8 mouse cellular contexts compared by ENCODE assay signal in the genomic region with DNA sequence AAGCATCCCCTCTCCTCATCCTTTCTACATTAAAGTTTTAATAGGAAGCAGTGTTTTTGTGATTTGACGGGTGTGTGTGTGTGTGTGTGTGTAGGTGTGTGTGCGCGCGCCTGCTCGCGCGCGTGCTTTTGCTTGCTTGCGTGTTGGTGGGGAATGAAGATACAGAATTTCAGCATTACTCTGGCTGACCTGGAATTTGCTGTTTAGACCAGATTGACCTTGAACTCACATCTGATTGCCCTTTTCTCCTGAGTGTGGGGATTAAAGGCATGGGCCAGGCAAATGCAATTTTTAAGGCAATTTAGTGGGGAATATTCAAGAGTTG. TPM values are rescaled to one million over a fixed set of nuclear protein-coding genes. Genes with fewer than 3 reads are reported as not detected.
DNase-seq lines count a peak whose midpoint lies in the region; ATAC-seq and TF ChIP-seq lines count a peak whose summit lies in the region.

No protein-coding gene starts in this region.

- intact Hi-C loops in heart, postnatal 10 days (cut with DNase I): loop anchor here (10.0 kb wide), 1 partner anchor 339 kb away; a partner anchor contains a TSS

- no peak for TF ChIP-seq EP300 in ES-Bruce4 (IDR thresholded peaks at IDR 0.05; ENCODE audit: insufficient read depth, low read depth, low read length)
- TF ChIP-seq EP300 in liver, postnatal 0 days (IDR thresholded peaks at IDR 0.05; ENCODE audit: low read depth): no peak; the same call in 1 of the 2 replicates

- no peaks in the 10 kb centered on the region for H3K9me3 ChIP-seq in heart, embryonic 13.5 days
- no peaks in the 10 kb centered on the region for H3K9me3 ChIP-seq in ES-Bruce4 (replicated peaks; ENCODE audit: control insufficient read depth, insufficient read depth, low read length, poor library complexity, severe bottlenecking)
- no peaks in the 10 kb centered on the region for H3K9me3 ChIP-seq in forebrain, embryonic 15.5 days
- no peaks in the 10 kb centered on the region for H3K9me3 ChIP-seq in liver, postnatal 0 days (ENCODE audit: low read length)

- 1% methylated on average over 9 of the region's 9 CpGs for WGBS in heart, embryonic 13.5 days
- 0% methylated on average over 9 of the region's 9 CpGs for WGBS in forebrain, embryonic 15.5 days
- 3% methylated on average over 9 of the region's 9 CpGs for WGBS in liver, postnatal 0 days (ENCODE audit: insufficient replicate concordance)

- peak overlapping the region; percentile 98 for H3K9ac ChIP-seq in heart, embryonic 13.5 days
- peak overlapping the region; percentile 90 for H3K9ac ChIP-seq in ES-Bruce4 (ENCODE audit: low read depth, poor library complexity, severe bottlenecking)
- peak overlapping the region; percentile 94 for H3K9ac ChIP-seq in forebrain, embryonic 15.5 days (replicated peaks)
- H3K9ac ChIP-seq in liver, postnatal 0 days (replicated peaks): peak overlapping the region; percentile 97

- no peak for TF ChIP-seq POLR2A in ES-Bruce4 (IDR thresholded peaks at IDR 0.05; ENCODE audit: insufficient read depth, low read length)

- peak overlapping the region; percentile 93 for H3K4me3 ChIP-seq in heart, embryonic 13.5 days
- peak overlapping the region; percentile 86 for H3K4me3 ChIP-seq in ES-Bruce4 (ENCODE audit: low read depth, low read length)
- peak overlapping the region; percentile 98 for H3K4me3 ChIP-seq in forebrain, embryonic 15.5 days
- H3K4me3 ChIP-seq in liver, postnatal 0 days (ENCODE audit: low read depth, low read length): peak overlapping the region; percentile 98

- ATAC-seq in heart, embryonic 13.5 days (ENCODE audit: extremely low read depth, insufficient number of reproducible peaks, low FRiP score, low TSS enrichment): no peak
- no peak for ATAC-seq in forebrain, embryonic 15.5 days (replicated peaks)
- no peak for ATAC-seq in liver, postnatal 0 days
- no peak for ATAC-seq in inflammation-experienced regulatory T-cells, adult 6 months

- H3K4me1 ChIP-seq in heart, embryonic 13.5 days: peaks cover 21% of the 10 kb centered on the region
- no peaks in the 10 kb centered on the region for H3K4me1 ChIP-seq in ES-Bruce4 (ENCODE audit: control insufficient read depth, insufficient read depth, low read length)
- peaks cover 19% of the 10 kb centered on the region for H3K4me1 ChIP-seq in forebrain, embryonic 15.5 days
- H3K4me1 ChIP-seq in liver, postnatal 0 days (ENCODE audit: insufficient read depth): peaks cover 17% of the 10 kb centered on the region

- H3K27ac ChIP-seq in heart, embryonic 13.5 days (replicated peaks): peak overlapping the region; percentile 99
- H3K27ac ChIP-seq in ES-Bruce4 (ENCODE audit: insufficient read depth, low read length): no peak overlapping the region
- H3K27ac ChIP-seq in forebrain, embryonic 15.5 days (replicated peaks): peak overlapping the region; percentile 98
- H3K27ac ChIP-seq in liver, postnatal 0 days (ENCODE audit: low read depth): peak overlapping the region; percentile 99

- DNase-seq in heart, postnatal 10 days: no peak
- no peak for DNase-seq in liver, postnatal 0 days
- no peak for DNase-seq in yolk sac, embryonic 10.5 days (ENCODE audit: low spot score)
- no peak for DNase-seq in adrenal gland, postnatal 10 days

- TF ChIP-seq CTCF in ES-Bruce4 (IDR thresholded peaks at IDR 0.05; ENCODE audit: low read depth, low read length): no peak
- no peak for TF ChIP-seq CTCF in liver, postnatal 0 days (IDR thresholded peaks at IDR 0.05; ENCODE audit: low read depth)

- H3K27me3 ChIP-seq in heart, embryonic 13.5 days (replicated peaks): no peaks in the 10 kb centered on the region
- no peaks in the 10 kb centered on the region for H3K27me3 ChIP-seq in ES-Bruce4 (ENCODE audit: control insufficient read depth, insufficient read depth, low read length, poor library complexity, severe bottlenecking)
- no peaks in the 10 kb centered on the region for H3K27me3 ChIP-seq in forebrain, embryonic 15.5 days
- no peaks in the 10 kb centered on the region for H3K27me3 ChIP-seq in liver, postnatal 0 days (ENCODE audit: insufficient read depth, low read length)

- H3K36me3 ChIP-seq in heart, embryonic 13.5 days: peaks cover 15% of the 10 kb centered on the region
- H3K36me3 ChIP-seq in ES-Bruce4 (ENCODE audit: control insufficient read depth, insufficient read depth, low read length, poor library complexity, severe bottlenecking): no peaks in the 10 kb centered on the region
- peaks cover 11% of the 10 kb centered on the region for H3K36me3 ChIP-seq in forebrain, embryonic 15.5 days
- peaks cover 3% of the 10 kb centered on the region; the same call in 1 of the 2 replicates for H3K36me3 ChIP-seq in liver, postnatal 0 days (replicated peaks; ENCODE audit: insufficient read depth, low read length)

- H3K4me2 ChIP-seq in heart, embryonic 13.5 days: peak overlapping the region; percentile 85
- peak overlapping the region; percentile 52 for H3K4me2 ChIP-seq in forebrain, embryonic 15.5 days (replicated peaks)
- peak overlapping the region; percentile 80 for H3K4me2 ChIP-seq in liver, postnatal 0 days (ENCODE audit: low read depth, low read length)

RNA-seq across cellular contexts. Expression of a gene that starts 2.0 kb away (rescaled TPM):
- 192 and 255 TPM in 2 replicates for polyA plus RNA-seq in heart, embryonic 13.5 days (2015; fragmentation: Nextera tagmentation; extraction: Ambion mirVana)
- total RNA-seq in heart, postnatal 10 days (2021): 100 to 1,000 TPM; 217 to 225 TPM
- polyA plus RNA-seq in ES-Bruce4 (2011; ENCODE audit: insufficient read depth, insufficient read length, low read depth, missing spikeins): 19.7 and 29.1 TPM in 2 replicates
- 152 and 161 TPM in 2 replicates for polyA plus RNA-seq in forebrain, embryonic 15.5 days (2015; fragmentation: Nextera tagmentation; extraction: Ambion mirVana)
- polyA plus RNA-seq in liver, postnatal 0 days (2015; fragmentation: Nextera tagmentation; extraction: Ambion mirVana): 127 and 139 TPM in 2 replicates
- total RNA-seq in adrenal gland, postnatal 10 days (2021): 100 to 1,000 TPM; 204 to 233 TPM
- polyA plus RNA-seq in inflammation-experienced regulatory T-cells, adult 6 months (2017; shearing (Covaris generic)): 10 to 100 TPM; 56.4 to 72.0 (median 58.3) TPM

RNA-seq across cellular contexts. Expression of a gene that starts 15.8 kb away (rescaled TPM):
- polyA plus RNA-seq in heart, embryonic 13.5 days (2015; fragmentation: Nextera tagmentation; extraction: Ambion mirVana): 26.0 and 27.3 TPM in 2 replicates
- total RNA-seq in heart, postnatal 10 days (2021): 100 to 1,000 TPM; 125 to 128 TPM
- polyA plus RNA-seq in ES-Bruce4 (2011; ENCODE audit: insufficient read depth, insufficient read length, low read depth, missing spikeins): 310 and 356 TPM in 2 replicates
- polyA plus RNA-seq in forebrain, embryonic 15.5 days (2015; fragmentation: Nextera tagmentation; extraction: Ambion mirVana): 40.0 and 41.5 TPM in 2 replicates
- polyA plus RNA-seq in liver, postnatal 0 days (2015; fragmentation: Nextera tagmentation; extraction: Ambion mirVana): 18.0 and 19.1 TPM in 2 replicates
- total RNA-seq in adrenal gland, postnatal 10 days (2021): 100 to 1,000 TPM; 116 to 184 TPM
- polyA plus RNA-seq in inflammation-experienced regulatory T-cells, adult 6 months (2017; shearing (Covaris generic)): 100 to 1,000 TPM in 2 of 3 experiments, 10 to 100 TPM in 1; 77.5 to 211 (median 151) TPM
